Mouse (Mus musculus) small intestine, adult 2 months (tissue): ENCODE measurements at regions not wholly inside any gene's neighbourhood (a gene's known extent, or its start where the extent isn't known, plus 50 kb on each side); places are given as distances from the start of the nearest gene placed in this dataset.

Source experiments
- H3K27ac ChIP-seq: fragments of 200-500 bp; 2 replicates; pipeline ENCODE4 v1.5.1; 2012; ENCODE audit warnings: low read depth, low read length, control low read depth, inconsistent platforms; ENCODE audit not compliant: insufficient read depth
- H3K27me3 ChIP-seq: fragments of 200-500 bp; 2 replicates; pipeline ENCODE4 v1.6.1; 2012; ENCODE audit warnings: mild to moderate bottlenecking, moderate library complexity, low read length, inconsistent platforms; ENCODE audit not compliant: control insufficient read depth, insufficient read depth
- H3K36me3 ChIP-seq: fragments of 200-500 bp; 2 replicates; pipeline ENCODE4 v1.6.1; 2012; ENCODE audit warnings: mild to moderate bottlenecking, low read length, control low read depth, inconsistent platforms; ENCODE audit not compliant: control insufficient read depth, insufficient read depth
- H3K4me1 ChIP-seq: fragments of 200-500 bp; 2 replicates; pipeline ENCODE4 v1.6.1; 2012; ENCODE audit warnings: low read length, inconsistent platforms, mixed read lengths; ENCODE audit not compliant: control insufficient read depth, insufficient read depth, insufficient read length
- H3K4me3 ChIP-seq: fragments of 200-500 bp; 2 replicates; pipeline ENCODE4 v1.5.1; 2012; ENCODE audit warnings: low read depth, mild to moderate bottlenecking, control low read depth, inconsistent platforms, low read length, moderate library complexity
- CTCF ChIP-seq: fragments of 200-500 bp; IDR thresholded peaks from 2 replicates; pipeline ENCODE4 v1.5.1; 2012; ENCODE audit warnings: low read depth, mild to moderate bottlenecking, control low read depth, inconsistent platforms, low read length, moderate library complexity, mixed read lengths; ENCODE audit not compliant: insufficient replicate concordance, insufficient read length; ENCODE audit errors: extremely low read depth
- POLR2A ChIP-seq: fragments of 200-500 bp; IDR thresholded peaks from 2 replicates; pipeline ENCODE4 v1.6.1; 2012; ENCODE audit warnings: low read depth, mild to moderate bottlenecking, control low read depth, inconsistent platforms, low read length, moderate library complexity
- WGBS: fragments of 180-500 bp; shearing (Covaris S2); methylation state at CpG from one replicate; pipeline ENCODE4 v1.1.7; 2018; 5-methylcytosine and 5-hydroxymethylcytosine counted together

DNA sequence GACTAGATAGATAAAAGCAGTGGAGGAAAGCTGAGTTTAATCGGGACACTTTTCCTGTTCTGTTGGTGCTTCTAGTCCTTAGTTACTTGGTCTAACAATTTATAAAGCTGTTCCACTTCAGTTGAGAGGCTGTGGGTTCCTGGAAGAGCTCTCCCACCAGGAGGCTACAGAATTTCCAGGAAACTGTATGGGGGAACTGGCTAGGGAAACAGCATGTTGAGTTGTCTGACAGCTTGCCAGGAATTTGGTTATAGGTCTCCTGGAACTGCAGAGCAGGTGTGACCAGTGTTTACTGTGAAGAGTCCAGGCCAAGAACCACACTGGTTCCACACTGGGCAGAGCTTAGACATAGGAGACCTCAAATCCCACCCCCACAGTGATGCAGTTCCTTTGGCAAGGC is 65.0 kb upstream of the Pik3cg start:
- 87% methylated on average over 1 of the region's 1 CpGs for WGBS
- TF ChIP-seq POLR2A (no peak), CTCF (no peak)

DNA sequence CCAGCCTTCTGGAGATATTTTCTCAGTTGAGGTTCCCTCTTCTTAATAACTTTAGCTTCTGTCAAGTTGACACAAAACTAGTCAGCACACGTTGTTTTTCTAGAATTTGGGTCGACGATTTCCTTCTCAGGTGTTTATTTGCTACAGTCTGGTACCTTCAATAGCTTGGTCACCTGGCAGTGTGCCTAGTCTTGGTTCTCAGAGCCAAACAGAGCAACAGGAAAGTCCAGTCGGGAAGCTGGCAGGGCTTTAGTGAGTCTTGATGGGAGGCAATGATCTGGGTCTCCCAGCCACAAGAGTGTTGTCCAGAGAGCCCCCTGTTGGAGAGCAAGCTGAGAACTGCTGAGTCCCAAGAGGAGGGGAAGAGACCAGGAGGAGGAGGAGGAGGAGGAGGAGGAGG is 71.4 kb upstream of the Pik3cg start:
- 46% methylated on average over 4 of the region's 4 CpGs for WGBS
- Histone ChIP-seq H3K27me3 (no peaks in the 10 kb centered on the region), H3K4me3 (no peak overlapping the region), H3K27ac (no peak overlapping the region), H3K36me3 (no peaks in the 10 kb centered on the region), H3K4me1 (no peaks in the 10 kb centered on the region)
- TF ChIP-seq CTCF = no peak
- TF ChIP-seq POLR2A = no peak

More for the DNA sequence above, 65.0 kb upstream of the Pik3cg start:
- Histone ChIP-seq H3K36me3 (no peaks in the 10 kb centered on the region), H3K4me1 (no peaks in the 10 kb centered on the region), H3K27me3 (no peaks in the 10 kb centered on the region; the same call in 1 of the 2 replicates), H3K4me3 (no peak overlapping the region), H3K27ac (no peak overlapping the region)

GRCm38 (mm10) chr12:32280309-32280708 is 71.8 kb upstream of the Pik3cg start:
- Histone ChIP-seq H3K27me3 (no peaks in the 10 kb centered on the region), H3K4me3 (no peak overlapping the region), H3K27ac (no peak overlapping the region), H3K36me3 (no peaks in the 10 kb centered on the region), H3K4me1 (no peaks in the 10 kb centered on the region)
- 78% methylated on average over 2 of the region's 2 CpGs for WGBS
- TF ChIP-seq POLR2A (no peak), CTCF (no peak)

GRCm38 (mm10) chr12:32282371-32283163 is 74.1 kb upstream of the Pik3cg start:
- no peak overlapping the region for H3K4me3 ChIP-seq
- H3K27ac ChIP-seq = no peak overlapping the region
- no peaks in the 10 kb centered on the region for H3K4me1 ChIP-seq
- 62% methylated on average over 5 of the region's 5 CpGs for WGBS
- H3K36me3 ChIP-seq = no peaks in the 10 kb centered on the region
- no peak for TF ChIP-seq POLR2A
- no peak for TF ChIP-seq CTCF
- H3K27me3 ChIP-seq = no peaks in the 10 kb centered on the region

DNA sequence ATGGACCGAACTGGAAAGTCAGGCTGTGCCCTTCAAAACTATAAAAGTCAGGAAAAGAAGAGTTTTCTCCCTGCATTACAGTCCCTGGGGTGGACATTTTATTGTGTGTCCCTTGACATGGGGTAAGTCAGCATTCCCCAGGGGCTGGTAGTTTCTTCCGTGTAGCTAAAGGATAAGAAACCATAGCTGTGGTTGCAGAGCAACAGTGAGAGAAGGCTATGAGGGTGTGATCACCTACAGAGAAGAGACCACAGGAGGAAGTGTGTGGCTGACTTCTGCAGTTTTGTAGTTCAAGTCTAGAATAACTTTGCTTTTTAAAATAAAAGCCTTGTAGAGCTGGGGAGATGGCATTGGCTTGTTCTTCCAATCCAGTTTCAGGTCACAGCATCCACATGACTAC is 76.6 kb upstream of the Pik3cg start:
- no peaks in the 10 kb centered on the region for H3K36me3 ChIP-seq
- no peaks in the 10 kb centered on the region for H3K4me1 ChIP-seq
- H3K4me3 ChIP-seq = no peak overlapping the region
- H3K27me3 ChIP-seq = no peaks in the 10 kb centered on the region
- no peak overlapping the region for H3K27ac ChIP-seq
- WGBS = 52% methylated on average over 2 of the region's 2 CpGs
- no peak for TF ChIP-seq CTCF
- no peak for TF ChIP-seq POLR2A

- no peak overlapping the region for H3K4me3 ChIP-seq
- no peaks in the 10 kb centered on the region for H3K27me3 ChIP-seq
- WGBS = 24% methylated on average over 5 of the region's 5 CpGs
- no peaks in the 10 kb centered on the region for H3K4me1 ChIP-seq
- no peaks in the 10 kb centered on the region for H3K36me3 ChIP-seq
- no peak for TF ChIP-seq POLR2A
- TF ChIP-seq CTCF = no peak
- no peak overlapping the region for H3K27ac ChIP-seq
Measured at GRCm38 (mm10) chr12:32286652-32287051, 78.2 kb upstream of the Pik3cg start.

DNA sequence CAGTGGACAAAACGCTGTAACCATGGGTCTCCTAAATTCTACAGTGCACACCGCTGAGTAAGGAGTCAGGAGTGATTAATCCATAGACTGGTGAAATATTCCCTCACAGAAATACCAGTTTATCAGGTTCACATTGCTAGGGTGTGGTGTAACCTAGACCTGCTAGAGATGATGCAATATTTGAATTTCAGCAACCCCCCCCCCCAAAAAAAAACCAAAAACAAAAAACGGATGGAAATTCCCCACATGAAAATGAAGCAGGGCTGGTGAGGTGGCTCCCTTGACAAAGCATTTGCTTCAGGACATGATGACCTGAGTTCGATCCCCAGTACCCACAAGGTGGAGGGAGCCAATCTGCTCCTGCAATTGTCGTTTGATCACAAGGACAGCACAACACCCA is 82.7 kb upstream of the Pik3cg start:
- Histone ChIP-seq H3K36me3 (no peaks in the 10 kb centered on the region), H3K4me1 (peaks cover 5% of the 10 kb centered on the region; the same call in 1 of the 2 replicates), H3K27me3 (no peaks in the 10 kb centered on the region), H3K4me3 (no peak overlapping the region), H3K27ac (no peak overlapping the region)
- 64% methylated on average over 5 of the region's 5 CpGs for WGBS
- no peak for TF ChIP-seq CTCF
